Mouse (Mus musculus) layer of hippocampus, adult 18-20 months (tissue): Measurements from ENCODE around the gene Csad. TPM values are rescaled to one million over a fixed set of nuclear protein-coding genes. Genes with fewer than 3 reads are reported as not detected.
"Not testable (repeated sequence)": the region's sequence is repeated elsewhere in the genome, so short reads cannot be mapped to it uniquely, and the experiment has no call there.

ENCODE experiments used
- DNase-seq, 2 experiments: peaks; one replicate each; pipeline ENCODE4 v3.0.0; 2022; ENCODE audit warnings: low spot score in 2 of 2
- total RNA-seq, 2 experiments: library from RNA; stranded (reverse); gene quantifications; 2 replicates each; pipeline ENCODE4 v1.2.3; 2021

Gene Csad
- total RNA-seq, 2 experiments from 2014 or later: 33.3 to 37.4 TPM

DNA sequence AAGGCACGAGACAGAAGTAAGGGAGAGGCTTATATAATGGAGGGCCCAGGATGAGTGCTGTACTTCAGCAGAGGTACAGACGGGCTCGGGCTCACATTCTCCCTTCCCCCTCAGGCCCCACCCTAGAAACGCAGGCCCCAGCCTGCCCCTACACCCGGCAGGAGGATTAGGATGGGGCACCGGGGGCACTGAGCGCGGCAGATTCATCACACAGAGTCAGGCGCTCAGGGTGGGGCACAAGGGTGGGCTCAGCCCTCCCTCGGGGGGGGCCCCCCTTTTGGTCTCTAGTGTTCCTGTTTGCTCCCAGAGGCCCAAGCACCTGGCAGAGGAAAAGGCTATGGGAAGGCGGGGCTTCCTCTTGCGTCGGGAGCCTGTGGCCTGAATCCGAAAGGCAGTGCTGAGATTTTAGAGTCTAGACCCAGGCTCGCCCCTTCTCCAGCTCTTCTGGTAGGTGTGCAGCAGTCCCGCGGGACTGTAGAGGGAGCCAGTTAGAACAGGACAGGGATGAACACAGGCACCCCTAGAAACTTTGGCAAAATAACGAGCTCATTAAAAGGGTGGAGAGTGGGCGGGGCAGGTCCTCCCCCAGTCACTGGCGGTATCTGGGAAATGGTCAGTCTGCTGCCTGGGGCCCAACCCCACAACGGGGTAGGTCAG, 31.0 kb upstream of the Csad start:
- no peak for DNase-seq

DNA sequence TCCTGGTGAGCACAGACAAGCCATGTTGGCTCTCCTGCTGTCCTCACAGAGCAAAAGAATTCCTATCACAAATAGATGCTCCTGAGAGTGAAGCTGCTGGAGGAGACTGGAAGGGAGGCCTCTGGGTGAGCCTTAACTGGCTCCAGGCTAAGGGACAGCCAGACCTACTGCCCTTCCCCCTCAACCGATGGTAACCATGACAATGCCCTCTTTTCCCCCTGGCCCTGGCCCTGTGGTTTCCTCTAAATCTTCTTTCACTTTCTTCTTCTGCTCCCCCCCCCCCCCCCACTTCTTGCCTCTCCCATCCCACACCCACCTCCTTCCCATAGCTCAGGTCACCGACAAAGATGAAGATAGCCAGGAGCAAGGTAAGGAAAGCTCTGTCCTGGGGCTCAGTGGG, 29.4 kb upstream of the Csad start:
- DNase-seq: no peak

DNA sequence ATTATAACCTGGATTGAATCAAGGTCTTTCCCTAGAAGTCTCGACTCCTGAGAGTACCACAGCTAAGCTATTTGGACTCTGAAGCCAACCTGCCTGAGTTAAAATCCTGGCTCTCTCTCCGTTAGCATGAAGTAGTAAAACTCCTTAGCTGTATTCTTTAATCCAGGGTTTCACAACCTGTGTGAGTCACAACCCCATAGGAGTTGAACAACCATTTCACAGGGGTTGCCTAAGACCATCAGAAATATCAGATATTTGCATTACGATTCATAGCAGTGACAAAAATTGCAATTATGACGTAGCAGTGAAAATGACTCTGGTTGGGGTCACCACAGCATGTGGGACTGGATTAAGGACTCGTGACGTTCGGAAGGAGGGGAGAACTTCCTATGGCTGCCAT, 28.2 kb upstream of the Csad start:
- DNase-seq: no peak

DNA sequence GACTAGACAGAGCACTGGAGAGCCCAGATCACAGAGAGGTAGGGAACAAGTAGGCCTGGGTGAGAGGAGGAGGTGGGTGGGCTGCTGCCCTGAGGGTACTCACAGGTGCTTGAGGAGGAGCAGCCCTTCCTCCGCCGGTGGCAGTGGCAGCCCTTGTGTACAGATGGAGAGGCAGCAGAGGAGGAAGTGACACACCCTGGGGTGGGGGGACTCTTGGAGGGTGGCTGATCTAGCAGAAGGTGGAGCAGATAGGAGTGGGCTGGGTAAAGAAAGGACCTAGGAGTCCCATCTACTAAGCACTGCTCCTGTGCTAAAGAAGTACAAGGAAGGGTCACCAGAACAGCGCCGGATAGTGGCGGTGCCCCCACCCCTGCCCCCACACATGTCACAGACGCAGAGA, 27.2 kb upstream of the Csad start, which contains the start of gene Itgb7:
Itgb7 (minus strand) TSS at position 197 of the 400 bp plus-strand sequence.
- no peak for DNase-seq

DNA sequence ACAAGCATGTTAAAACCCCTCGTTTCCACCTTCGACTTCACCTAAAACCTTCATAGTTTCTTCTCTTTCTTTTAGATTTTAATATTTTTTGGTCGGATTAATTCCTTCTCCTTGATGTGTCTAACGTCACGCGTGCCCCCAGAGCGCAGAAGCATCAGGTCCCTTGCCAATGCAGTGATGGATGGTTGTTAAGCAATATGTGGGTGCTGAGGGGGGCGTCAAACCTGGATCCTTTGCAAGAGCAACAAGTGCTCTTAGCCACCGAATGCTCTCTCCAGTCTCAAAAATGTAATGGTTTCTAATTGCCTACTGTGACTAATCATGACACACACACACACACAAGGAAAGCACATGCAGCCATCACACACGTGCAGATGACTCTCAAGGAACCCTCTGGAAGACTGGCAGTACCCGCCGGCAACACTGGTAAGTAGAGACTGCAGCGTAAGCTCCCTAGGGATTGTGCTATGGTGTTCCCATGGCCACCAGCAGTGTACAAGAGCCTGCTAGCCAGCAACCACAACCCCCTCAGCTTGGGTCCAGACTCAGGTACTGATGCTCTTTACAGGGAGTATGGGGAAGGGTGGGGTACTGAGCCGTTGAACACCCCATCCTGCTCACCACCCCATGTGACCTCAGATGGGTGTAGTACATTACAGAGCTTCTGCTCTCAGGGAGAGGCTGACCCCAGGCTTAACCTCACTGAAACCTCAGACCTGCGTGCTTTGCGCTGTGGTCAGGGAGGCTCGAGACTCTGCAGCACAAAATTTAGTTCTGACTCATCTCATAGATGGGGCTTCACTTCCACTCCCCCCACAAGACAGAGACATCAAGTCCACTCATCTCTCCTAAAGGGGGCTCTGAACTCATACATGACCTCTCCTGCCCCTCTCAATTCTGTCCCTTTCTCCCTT, 26.1 kb upstream of the Csad start:
- DNase-seq: no peak

DNA sequence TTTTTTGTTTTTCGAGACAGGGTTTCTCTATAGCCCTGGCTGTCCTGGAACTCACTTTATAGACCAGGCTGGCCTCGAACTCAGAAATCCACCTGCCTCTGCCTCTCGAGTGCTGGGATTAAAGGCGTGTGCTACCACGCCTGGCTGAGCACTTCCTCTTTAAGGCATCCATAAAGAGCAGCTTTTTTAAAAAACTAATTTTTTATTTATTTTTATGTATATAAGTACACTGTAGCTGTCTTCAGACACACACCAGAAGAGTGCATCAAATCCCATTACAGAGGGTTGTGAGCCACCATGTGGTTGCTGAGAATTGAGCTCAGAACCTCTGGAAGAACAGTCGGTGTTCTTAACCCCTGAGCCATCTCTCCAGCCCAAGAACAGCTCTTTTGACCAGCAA, 21.1 kb upstream of the Csad start:
- DNase-seq: not testable (repeated sequence)

DNA sequence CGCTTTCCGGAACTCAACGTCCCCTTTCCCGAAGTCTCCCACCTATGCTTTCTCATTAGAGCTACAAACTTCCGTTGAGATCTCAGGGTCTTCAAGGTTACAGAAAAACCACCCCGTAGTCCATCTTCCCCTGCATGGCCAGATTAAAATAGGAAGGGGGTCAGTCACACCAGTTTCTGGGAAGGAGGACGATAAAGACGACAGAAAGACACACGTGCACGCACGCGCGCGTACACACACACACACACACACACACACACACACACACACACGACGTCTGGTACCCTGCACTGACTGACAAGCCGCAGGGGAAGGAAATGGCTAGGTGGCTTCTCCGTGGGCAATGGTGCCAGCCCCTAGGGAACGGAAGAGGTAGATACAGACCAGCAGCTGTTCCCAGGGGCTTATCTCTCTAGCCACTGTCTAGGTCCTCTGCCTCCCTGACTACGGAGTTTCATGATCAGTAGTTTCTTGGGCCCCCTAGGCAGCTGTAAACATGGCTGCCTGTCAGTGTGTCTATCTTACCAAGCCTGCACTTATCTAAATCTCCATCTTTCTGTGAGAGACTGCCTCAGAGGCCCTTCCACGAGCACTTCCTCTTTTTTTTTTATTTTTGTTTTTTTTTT, 20.6 kb upstream of the Csad start:
- DNase-seq: no peak

DNA sequence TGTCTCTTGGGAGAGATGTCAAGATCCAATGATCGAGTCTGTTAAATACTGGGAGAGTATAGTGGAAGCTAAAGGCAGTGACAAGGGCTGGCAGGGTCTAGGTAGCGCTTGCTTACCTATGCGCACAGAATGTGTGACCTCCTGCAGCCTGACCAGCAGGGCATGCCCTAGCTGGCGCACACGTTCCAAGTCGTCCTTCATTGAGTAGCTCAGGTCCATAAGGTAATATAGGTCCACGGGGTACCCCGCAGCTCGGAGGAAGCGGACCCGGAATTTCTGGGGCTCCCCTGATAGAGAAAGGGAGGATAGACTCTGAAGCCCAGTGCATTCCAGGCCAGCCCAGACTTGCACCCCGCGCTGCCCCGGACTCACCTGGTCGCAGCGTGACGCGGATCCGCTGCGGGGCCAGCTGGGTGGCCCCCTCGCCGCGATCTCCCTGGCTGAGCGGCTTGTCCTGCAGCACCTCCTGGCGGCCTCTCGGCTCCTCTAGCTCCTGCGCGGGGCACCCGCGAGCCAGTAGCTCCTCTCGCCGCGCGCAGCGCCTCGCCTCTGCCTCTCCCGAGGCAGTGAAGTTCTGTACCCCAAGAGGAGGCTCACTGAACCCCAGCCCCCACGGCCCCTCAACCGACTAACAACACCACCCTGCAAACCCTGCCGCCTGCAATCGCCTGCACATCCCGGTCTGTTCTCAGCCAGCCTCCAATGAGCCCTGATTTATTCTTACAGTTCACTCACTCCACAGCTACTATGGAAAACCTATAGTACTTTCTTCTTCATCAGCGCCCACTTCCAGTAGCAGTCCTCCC, 19.9 kb upstream of the Csad start:
- peak; percentile 65 to 85 for DNase-seq

DNA sequence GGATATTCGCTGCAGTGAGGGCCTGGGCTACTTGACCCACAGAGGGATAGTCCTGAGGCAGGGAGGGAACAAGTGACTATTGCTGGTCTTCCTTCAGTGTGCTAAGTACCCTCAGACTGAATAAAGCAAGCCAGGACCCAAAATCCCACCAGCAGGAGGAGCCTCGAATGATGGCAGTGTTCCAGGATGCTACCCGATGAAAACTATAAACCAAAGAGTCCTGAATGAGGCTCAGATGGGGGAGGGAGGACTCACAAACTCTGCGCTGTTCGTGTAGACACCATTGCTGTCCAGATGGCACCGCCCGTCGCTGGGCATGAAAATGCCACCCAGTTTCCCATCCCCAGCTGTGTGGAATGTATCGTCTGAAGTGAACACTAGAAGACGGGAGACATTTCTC, 17.9 kb upstream of the Csad start:
- no peak for DNase-seq

DNA sequence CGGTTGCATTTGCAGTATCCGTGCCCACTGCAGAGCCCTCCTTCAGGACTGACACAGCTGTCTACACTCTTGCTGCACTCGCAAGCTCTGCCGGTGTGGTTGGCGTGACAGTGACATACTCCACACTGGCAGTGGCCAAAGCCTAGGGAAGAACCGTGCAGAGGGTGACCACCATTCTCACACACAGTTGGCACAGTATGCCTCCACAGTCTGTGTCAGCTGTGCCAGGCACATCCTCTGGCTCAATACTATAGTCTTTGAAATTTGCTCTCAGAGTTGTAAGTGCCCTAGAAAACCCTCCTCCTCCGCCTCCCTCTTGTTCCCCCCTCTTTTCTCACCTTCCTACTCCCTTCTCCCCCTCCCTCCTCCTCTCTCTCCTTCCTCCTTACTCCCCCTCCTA, 12.8 kb upstream of the Csad start:
- DNase-seq: no peak

DNA sequence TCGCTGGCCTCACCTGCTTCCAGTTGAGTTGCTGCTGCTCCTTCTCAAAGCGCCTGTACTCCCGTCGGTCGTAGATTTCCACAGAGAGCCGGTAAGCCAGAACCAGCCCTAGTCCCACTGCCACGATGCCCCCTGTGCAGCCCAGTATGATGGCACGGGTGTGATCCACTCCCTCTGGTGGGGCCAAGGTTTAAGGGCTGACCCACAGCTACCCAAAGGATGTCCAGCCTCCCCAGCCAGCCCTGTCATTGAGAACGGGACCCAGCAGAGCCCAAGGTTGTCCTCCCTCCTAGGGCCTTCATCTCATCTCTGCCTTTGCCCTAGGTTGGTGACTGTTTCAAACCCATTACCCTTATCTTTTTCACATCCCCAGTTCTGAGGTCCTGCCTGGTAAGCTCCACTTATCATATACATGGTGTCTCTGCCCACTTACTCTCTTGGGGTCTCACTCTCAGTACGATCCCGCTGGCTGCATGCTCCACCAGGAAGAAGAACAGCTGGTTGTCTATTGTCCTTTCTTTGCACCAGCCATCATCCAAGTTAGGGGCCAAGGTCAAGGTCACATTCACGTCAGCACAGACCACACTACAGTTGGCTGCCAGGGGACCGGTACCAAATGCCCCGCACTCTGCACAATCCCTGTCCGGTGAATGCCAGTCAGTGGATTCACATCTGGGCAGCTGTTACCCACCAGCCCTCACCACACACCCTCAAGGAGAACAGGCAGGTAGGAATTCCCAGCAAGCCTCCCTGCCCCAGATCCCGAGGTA, 12.1 kb upstream of the Csad start:
- no peak for DNase-seq

DNA sequence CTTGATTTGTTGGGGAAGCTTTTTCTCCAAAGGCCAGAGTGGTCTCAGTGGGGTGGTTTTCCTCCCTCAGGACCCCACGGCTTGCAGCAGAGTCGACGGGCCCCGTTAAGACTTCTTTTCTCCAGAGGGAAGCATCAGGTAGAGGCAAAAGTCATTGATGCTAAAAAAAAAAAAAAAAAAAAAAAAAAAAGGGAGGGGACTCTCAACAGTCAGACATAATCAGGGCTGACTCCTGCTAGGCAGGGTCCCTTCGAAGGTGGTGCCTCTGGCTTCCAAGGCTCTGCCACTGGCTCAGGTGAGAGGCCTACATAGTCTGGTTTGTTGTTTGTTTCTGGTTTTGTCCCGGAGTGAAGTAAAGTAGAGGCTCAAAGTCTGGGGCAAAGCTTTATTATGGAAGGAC, 11.1 kb upstream of the Csad start:
- no peak for DNase-seq

DNA sequence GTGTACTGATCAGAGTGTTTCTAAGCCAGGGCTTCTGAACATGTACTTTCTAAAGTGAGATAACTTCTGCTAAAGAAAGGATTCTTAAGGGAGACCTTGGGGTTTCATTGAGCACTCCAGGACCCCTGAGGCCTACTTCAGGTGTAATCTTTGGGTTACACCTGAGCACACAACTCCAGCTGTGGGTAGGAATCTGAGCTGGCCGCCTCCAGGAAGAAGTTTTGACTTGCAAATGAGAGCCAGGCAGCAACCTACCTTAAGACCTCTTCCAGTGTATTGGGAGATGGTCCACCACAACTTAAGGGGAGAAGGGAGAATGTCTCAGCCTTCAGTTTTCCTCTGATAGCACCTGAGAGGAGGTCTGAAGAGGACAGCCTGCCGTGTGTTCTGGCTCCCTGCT, 9.6 kb upstream of the Csad start:
- no peak for DNase-seq

DNA sequence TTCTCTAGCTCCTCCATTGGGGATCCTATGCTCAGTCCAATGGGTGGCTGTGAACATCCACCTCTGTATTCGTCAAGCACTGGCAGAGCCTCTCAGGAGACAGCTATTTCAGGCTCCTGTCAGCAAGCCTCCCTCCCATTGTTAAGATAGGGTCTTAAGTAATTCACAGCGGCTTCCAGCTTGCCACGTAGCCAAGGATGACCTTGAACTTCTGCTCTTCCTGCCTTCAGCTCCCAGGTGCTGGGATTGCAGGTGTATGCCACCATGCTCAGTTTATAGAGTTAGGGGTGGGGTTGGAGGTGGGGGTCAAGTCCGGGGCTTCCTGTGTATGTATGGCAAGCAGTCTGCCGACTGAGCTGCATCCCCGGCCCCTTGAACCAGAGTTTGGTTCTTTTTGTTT, 7.4 kb upstream of the Csad start:
- no peak for DNase-seq

DNA sequence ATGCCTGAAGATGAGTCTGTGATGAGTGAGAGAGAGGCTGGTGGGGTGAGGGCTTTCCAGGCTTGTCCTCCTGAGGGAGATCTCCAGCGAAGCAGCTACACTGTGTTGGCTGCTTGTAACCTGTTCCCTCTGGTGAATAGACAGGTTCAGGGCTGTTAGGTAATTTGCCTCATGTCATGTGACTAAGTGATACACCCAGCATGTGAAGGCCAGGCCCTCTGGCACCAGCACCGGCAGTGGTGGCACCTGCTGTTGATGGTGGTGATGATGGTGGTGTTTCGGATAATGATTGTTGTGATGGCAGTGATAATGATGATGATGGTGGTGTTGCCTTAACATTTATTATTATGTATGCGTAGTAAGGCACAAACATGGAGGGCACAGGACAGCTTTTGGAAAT, 6.3 kb upstream of the Csad start:
- DNase-seq: no peak

DNA sequence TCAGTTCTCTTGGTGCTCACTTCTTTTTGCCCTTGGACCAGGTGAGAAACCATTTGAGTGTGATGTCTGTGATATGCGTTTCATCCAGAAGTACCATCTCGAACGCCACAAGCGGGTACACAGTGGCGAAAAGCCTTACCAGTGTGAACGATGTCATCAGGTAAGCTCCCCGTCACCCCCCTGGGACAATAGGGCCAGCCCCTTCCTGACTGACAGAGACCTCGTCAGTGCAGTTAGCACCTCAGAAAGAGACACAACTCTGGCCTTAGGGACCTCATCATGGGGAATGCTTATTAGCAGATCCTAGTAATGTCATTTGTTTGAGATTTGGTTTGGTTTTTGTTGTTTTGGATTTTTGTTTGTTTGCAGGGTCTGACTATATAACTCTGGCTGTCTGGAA, 4.6 kb upstream of the Csad start:
- DNase-seq: no peak

DNA sequence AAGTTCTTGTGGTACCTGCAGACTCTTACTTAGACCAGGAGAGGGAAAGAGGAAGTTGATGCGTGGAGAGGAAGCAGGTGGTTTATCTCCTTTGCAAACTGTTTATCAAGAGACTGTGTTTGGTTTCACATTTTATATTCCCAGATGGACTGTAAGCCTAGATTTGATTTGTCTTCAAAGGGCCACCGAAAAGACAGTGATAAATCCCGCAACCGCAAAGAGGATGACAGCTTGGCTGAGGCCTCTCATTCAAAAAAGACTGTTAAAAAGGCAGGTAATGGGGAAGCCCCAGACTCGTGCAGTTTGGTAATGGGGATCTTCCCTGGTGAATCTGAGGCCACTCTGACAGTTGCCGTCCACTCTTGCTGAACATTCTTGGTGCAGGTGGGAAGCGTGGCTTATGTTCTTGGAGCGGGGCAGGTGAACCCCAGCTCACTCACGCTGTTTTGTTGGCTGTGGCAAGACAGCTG, 3.6 kb upstream of the Csad start:
- no peak for DNase-seq

DNA sequence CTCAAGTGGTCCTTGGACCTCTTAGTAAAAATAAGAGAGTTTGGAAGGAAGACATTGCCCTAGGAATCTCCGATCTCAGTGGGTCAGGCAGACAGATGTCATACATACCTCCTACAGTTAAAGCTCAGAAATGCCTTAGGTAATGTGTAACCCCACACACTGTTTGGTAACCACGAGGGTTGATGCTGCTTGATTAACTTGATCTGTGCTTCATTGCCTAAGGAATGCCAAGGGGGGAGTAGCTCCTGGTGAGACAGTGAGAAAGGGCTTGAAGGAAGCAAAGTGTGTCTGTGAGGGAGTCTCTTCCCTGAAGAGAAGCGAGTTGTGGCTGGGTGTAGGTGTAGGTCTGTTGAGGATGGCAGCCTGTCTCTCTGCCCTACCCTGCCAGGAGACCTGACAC, 2.8 kb upstream of the Csad start:
- DNase-seq: no peak

DNA sequence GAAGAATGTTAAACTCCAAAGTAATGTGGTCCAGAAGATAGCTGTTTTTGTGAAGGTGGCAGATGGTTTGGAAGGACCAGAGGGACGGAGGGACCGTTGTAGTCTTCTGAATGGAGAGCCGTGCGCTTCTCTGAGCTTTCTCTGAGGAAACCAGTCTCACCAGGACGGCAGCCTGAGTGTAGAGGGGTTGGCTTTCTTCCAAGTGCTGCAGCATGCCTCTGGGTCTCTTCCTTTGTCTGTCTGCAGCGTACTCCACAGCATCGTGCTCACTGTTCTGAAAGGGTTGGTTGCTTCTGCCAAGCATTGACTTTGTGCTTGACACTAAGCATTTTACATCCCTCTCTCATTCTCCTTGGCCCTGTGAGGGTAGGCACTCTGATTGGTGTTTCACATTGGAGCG, 1.3 kb upstream of the Csad start:
- peak; percentile 28 to 70 for DNase-seq

DNA sequence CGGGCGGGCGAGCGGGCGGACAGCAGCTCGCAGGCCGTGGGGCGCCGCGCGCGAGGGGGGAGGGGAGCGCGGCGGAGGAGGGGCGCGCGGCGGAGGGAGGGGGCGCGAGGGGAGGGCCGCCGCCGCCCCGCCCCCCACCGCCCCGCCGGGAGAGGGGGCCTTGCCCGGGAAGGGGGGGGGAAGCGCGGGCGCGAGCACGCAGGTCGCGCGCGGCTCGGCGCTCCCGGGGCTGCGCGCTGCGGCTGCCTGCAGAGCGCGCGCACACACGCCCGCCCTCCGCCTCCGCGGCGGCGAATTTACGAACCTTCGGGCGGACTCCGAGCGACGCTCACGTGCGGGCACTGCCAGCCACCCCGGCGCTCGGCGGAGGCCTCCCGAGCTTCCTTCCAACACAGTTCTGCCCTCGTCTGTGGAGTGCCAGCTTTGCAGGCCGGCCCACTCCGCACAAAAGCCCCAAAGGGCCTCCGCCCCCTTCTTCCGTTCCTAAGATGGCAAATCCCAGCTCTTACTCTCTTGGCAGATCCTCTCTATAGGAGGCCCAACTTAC, 616 bp downstream of the Csad start:
- DNase-seq: peak; percentile 63 to 73
